Mouse (Mus musculus) lung, postnatal 0 days (tissue): Measurements from ENCODE around the gene Dync1h1.

Experiments
- CTCF ChIP-seq: IDR thresholded peaks from 2 replicates; pipeline ENCODE4 v1.5.1; 2016; ENCODE audit warnings: antibody characterized with exemption, mild to moderate bottlenecking
- EP300 ChIP-seq: IDR thresholded peaks from 2 replicates; pipeline ENCODE4 v1.6.1; 2016; ENCODE audit warnings: antibody characterized with exemption, mild to moderate bottlenecking, control low read depth

GRCm38 (mm10) chr12:110591260-110591883 is 9.9 kb upstream of the Dync1h1 start:
- TF ChIP-seq CTCF (peak; percentile 12; the same call in 1 of the 2 replicates), EP300 (peak; percentile 92)
